Mouse (Mus musculus): Measurements from ENCODE around the gene Pou2f1. TPM values are rescaled to one million over a fixed set of nuclear protein-coding genes. Genes with fewer than 3 reads are reported as not detected.

Gene Pou2f1
- total RNA-seq, 2 experiments from 2014 or later, result 18.0 to 22.8 TPM

- no peak for TF ChIP-seq CTCF (IDR thresholded peaks at IDR 0.05)
- Histone ChIP-seq H3K27ac (no peak overlapping the region), H3K4me3 (no peak overlapping the region)
- no peak for DNase-seq (ENCODE audit: extremely low spot score in 1 of 2, low spot score in 2 of 2)
- intact Hi-C loops (cut with DNase I), result no loop called here
Measured at GRCm38 (mm10) chr1:165829890-165830289, 172.6 kb downstream of the Pou2f1 start.

GRCm38 (mm10) chr1:165828615-165829014 is 173.9 kb downstream of the Pou2f1 start:
- no peak overlapping the region for H3K4me3 ChIP-seq
- intact Hi-C loops (cut with DNase I), result no loop called here
- DNase-seq (ENCODE audit: extremely low spot score in 1 of 2, low spot score in 2 of 2), result no peak
- no peak overlapping the region for H3K27ac ChIP-seq
- no peak for TF ChIP-seq CTCF (IDR thresholded peaks at IDR 0.05)

- no peak for TF ChIP-seq CTCF (IDR thresholded peaks at IDR 0.05)
- intact Hi-C loops (cut with DNase I), result no loop called here
- DNase-seq (ENCODE audit: extremely low spot score in 1 of 2, low spot score in 2 of 2), result no peak
Measured at GRCm38 (mm10) chr1:165828173-165828572, 174.3 kb downstream of the Pou2f1 start.

GRCm38 (mm10) chr1:165822031-165822430 is 180.4 kb downstream of the Pou2f1 start:
- Histone ChIP-seq H3K4me3 (no peak overlapping the region), H3K27ac (no peak overlapping the region)
- DNase-seq (ENCODE audit: extremely low spot score in 1 of 2, low spot score in 2 of 2), result no peak
- intact Hi-C loops (cut with DNase I), result no loop called here
- no peak for TF ChIP-seq CTCF (IDR thresholded peaks at IDR 0.05)

More at GRCm38 (mm10) chr1:165828173-165828572, 174.3 kb downstream of the Pou2f1 start:
- Histone ChIP-seq H3K27ac (no peak overlapping the region), H3K4me3 (no peak overlapping the region)

- no peak overlapping the region for H3K4me3 ChIP-seq
- DNase-seq (ENCODE audit: extremely low spot score in 1 of 2, low spot score in 2 of 2), result no peak
- no peak overlapping the region for H3K27ac ChIP-seq
- intact Hi-C loops (cut with DNase I), result no loop called here
- no peak for TF ChIP-seq CTCF (IDR thresholded peaks at IDR 0.05)
Measured at GRCm38 (mm10) chr1:165819147-165819546, 183.3 kb downstream of the Pou2f1 start.

- DNase-seq (ENCODE audit: extremely low spot score in 1 of 2, low spot score in 2 of 2), result no peak
- intact Hi-C loops (cut with DNase I), result no loop called here
- Histone ChIP-seq H3K27ac (no peak overlapping the region), H3K4me3 (no peak overlapping the region)
- TF ChIP-seq CTCF (IDR thresholded peaks at IDR 0.05), result no peak
Measured at GRCm38 (mm10) chr1:165818145-165818860, 184.2 kb downstream of the Pou2f1 start.

- intact Hi-C loops (cut with DNase I), result no loop called here
- TF ChIP-seq CTCF (IDR thresholded peaks at IDR 0.05), result no peak
- Histone ChIP-seq H3K4me3 (no peak overlapping the region), H3K27ac (no peak overlapping the region)
- no peak for DNase-seq (ENCODE audit: extremely low spot score in 1 of 2, low spot score in 2 of 2)
Measured at GRCm38 (mm10) chr1:165817264-165817663, 185.2 kb downstream of the Pou2f1 start.

- intact Hi-C loops (cut with DNase I), result no loop called here
- Histone ChIP-seq H3K27ac (no peak overlapping the region), H3K4me3 (no peak overlapping the region)
- no peak for DNase-seq (ENCODE audit: extremely low spot score in 1 of 2, low spot score in 2 of 2)
- TF ChIP-seq CTCF (IDR thresholded peaks at IDR 0.05), result no peak
Measured at GRCm38 (mm10) chr1:165816391-165816790, 186.1 kb downstream of the Pou2f1 start.

Other genes with a start within 250 kb of the Pou2f1 start
- gene Creg1, start 238.9 kb downstream of the Pou2f1 start, total RNA-seq (2021), result 10 to 100 TPM; 24.8 to 29.0 TPM
- gene Cd247, start 214.0 kb downstream of the Pou2f1 start, total RNA-seq (2021), result not detected
- under 1 TPM; 0.12 to 0.16 TPM for gene Dusp27, start 125.2 kb upstream of the Pou2f1 start, total RNA-seq (2021)
- not detected for gene Gpa33, start 127.6 kb upstream of the Pou2f1 start, total RNA-seq (2021)
- gene Mael, start 236.1 kb upstream of the Pou2f1 start, total RNA-seq (2021), result not detected